Mouse (Mus musculus) forebrain, embryonic 14.5 days (tissue): ENCODE results near the gene Lpin3. TPM values are rescaled to one million over a fixed set of nuclear protein-coding genes. Genes with fewer than 3 reads are reported as not detected.

Experiments used
- ATAC-seq: fragments of 200-750 bp; cut with Nextera tagmentation; 2 replicates; pipeline ENCODE4 v1.8.0; 2017; ENCODE audit warnings: mild to moderate bottlenecking, moderate library complexity
- DNase-seq: peaks from one replicate; pipeline ENCODE4 v3.0.0-alpha.2; 2015; ENCODE audit warnings: low spot score
- H3K27ac ChIP-seq: fragments of 300-500 bp; sonication (generic); 2 replicates; pipeline ENCODE4 v1.5.1; 2014; ENCODE audit warnings: low read depth, mild to moderate bottlenecking, control low read depth, low read length, moderate library complexity
- H3K27me3 ChIP-seq: fragments of 300-500 bp; sonication (generic); replicated peaks from 2 replicates; pipeline ENCODE4 v1.6.1; 2014; ENCODE audit warnings: low read length, control low read depth, mixed read lengths; ENCODE audit not compliant: control insufficient read depth, insufficient read depth
- H3K36me3 ChIP-seq: fragments of 300-500 bp; sonication (generic); 2 replicates; pipeline ENCODE4 v1.6.1; 2014; ENCODE audit warnings: low read length, control low read depth; ENCODE audit not compliant: control insufficient read depth, insufficient read depth
- H3K4me1 ChIP-seq: fragments of 300-500 bp; sonication (generic); 2 replicates; pipeline ENCODE4 v1.6.1; 2014; ENCODE audit warnings: antibody characterized with exemption, low read length, control low read depth; ENCODE audit not compliant: control insufficient read depth, insufficient read depth
- H3K4me2 ChIP-seq: fragments of 300-500 bp; sonication (generic); 2 replicates; pipeline ENCODE4 v1.6.1; 2014; ENCODE audit warnings: mild to moderate bottlenecking, control low read depth, low read length
- H3K4me3 ChIP-seq: fragments of 300-500 bp; sonication (generic); 2 replicates; pipeline ENCODE4 v1.5.1; 2014; ENCODE audit warnings: low read depth, low read length, control low read depth
- H3K9ac ChIP-seq: fragments of 300-500 bp; sonication (generic); 2 replicates; pipeline ENCODE4 v1.6.1; 2014; ENCODE audit warnings: mild to moderate bottlenecking, low read length, control low read depth, moderate library complexity
- H3K9me3 ChIP-seq: fragments of 300-500 bp; sonication (generic); replicated peaks from 2 replicates; pipeline ENCODE4 v1.6.1; 2016; ENCODE audit warnings: low read length, control low read depth, mixed read lengths; ENCODE audit not compliant: control insufficient read depth
- WGBS: fragments of 180-500 bp; shearing (Covaris S2); extraction: QIAGEN DNeasy Blood & Tissue Kit; methylation state at CpG from one replicate; pipeline ENCODE4 v1.1.7; 2014; 5-methylcytosine and 5-hydroxymethylcytosine counted together
- polyA plus RNA-seq: library from polyadenylated mRNA; unstranded; fragments of >200 nt; fragmentation: Nextera tagmentation; extraction: Ambion mirVana; gene quantifications from 2 replicates; pipeline ENCODE4 v1.2.1, GENCODE M21; 2014

The Lpin3 gene
- polyA plus RNA-seq, 1 experiment from 2014 or later, result 0.08 TPM

DNA sequence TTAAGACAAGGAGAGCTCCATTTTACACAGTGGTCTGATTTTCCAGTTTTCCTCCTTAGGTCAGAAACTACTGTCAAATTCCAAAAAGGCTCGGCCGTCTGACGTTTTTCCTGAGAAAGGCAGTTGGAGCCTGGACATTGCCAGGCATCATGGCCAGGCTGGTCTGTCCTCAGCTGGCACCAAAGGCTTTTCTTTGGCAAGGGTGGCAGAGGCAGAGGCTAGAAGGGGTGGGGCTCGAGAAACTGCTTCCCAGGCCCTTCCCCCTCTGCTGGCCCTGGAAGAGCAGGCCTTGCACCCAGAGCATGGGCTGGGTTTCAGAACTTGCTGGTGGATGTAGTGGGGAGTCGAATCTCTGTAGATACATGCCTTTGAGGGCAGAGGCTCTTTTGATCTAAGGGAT is 2.0 kb downstream of the Lpin3 start:
- no peaks in the 10 kb centered on the region for H3K27me3 ChIP-seq
- H3K4me2 ChIP-seq, result no peak overlapping the region
- no peak overlapping the region for H3K27ac ChIP-seq
- no peak overlapping the region for H3K9ac ChIP-seq
- H3K4me3 ChIP-seq, result no peak overlapping the region
- no peak for DNase-seq
- H3K4me1 ChIP-seq, result peaks cover 2% of the 10 kb centered on the region; the same call in 1 of the 2 replicates
- WGBS, result 75% methylated on average over 5 of the region's 5 CpGs
- no peak for ATAC-seq
- H3K36me3 ChIP-seq, result no peaks in the 10 kb centered on the region
- no peaks in the 10 kb centered on the region for H3K9me3 ChIP-seq

DNA sequence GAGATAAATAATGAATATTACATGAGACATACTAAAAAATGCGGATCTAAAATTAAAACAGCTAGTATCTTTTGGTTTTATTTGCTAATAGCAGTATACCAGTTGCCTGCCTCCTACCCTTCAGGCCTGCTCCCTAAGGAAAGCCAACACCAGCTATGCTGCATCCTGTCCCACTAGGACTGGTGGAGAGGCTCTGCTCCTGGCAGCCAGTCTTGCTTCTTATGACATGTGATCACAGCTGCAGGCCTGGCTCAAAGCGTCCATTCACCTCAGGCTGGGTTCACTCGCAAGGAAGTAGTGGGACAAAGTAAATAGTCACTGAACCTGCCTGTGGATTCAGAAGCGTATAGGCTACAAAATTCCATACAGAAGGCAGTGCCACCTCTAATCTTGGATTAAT is 3.4 kb downstream of the Lpin3 start:
- H3K9ac ChIP-seq, result no peak overlapping the region
- 0 out of 2 replicates have a peak, but pooled peaks cover 3% of the 10 kb centered on the region for H3K27me3 ChIP-seq
- 80% methylated on average over 4 of the region's 4 CpGs for WGBS
- no peak overlapping the region for H3K4me2 ChIP-seq
- H3K27ac ChIP-seq, result no peak overlapping the region
- peaks cover 8% of the 10 kb centered on the region for H3K4me1 ChIP-seq
- H3K36me3 ChIP-seq, result no peaks in the 10 kb centered on the region
- no peaks in the 10 kb centered on the region for H3K9me3 ChIP-seq
- ATAC-seq (no peak), DNase-seq (no peak)
- no peak overlapping the region for H3K4me3 ChIP-seq

DNA sequence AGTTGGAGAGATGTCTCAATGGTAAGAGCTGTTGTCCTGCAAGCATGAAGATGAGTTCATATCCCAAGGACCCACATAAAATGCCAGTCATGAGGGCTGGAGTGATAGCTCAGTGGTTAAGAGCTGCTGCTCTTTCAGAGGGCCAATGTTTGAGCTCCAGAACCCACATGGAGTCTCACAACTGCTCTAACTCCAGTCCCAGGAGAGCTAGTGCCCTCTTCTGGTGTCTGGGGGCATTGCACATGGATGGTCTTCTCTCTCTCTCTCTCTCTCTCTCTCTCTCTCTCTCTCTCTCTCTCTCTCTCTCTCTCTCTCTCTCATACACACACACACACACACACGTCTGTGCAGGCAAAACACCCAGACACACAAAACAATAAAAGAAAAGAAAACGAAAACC is 4.4 kb downstream of the Lpin3 start:
- Histone ChIP-seq H3K27ac (no peak overlapping the region), H3K9me3 (no peaks in the 10 kb centered on the region), H3K9ac (no peak overlapping the region), H3K4me2 (no peak overlapping the region), H3K4me1 (peaks cover 8% of the 10 kb centered on the region), H3K4me3 (no peak overlapping the region), H3K36me3 (no peaks in the 10 kb centered on the region), H3K27me3 (0 out of 2 replicates have a peak, but pooled peaks cover 3% of the 10 kb centered on the region)
- WGBS, result 15% methylated on average over 2 of the region's 2 CpGs
- DNase-seq (peak; percentile 60), ATAC-seq (no peak)

DNA sequence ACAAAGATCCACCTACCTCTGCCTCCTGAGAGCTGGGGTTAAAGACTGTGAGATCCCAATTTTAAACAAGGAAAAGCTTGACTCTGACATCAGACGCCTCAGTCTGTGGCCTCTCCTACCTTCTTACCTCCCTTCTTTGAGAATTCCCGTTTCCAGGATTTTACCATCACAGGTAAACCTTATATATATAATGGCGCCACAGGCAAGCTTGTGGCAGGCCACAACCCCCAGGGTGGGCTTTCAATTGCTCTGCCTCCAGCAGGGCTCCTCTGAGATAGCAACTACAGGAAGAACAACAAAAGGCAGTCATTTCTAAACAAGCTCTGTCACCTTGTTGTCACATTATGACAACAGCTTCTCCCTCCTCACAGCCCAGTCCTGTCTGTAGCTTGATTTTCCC is 5.8 kb downstream of the Lpin3 start:
- Histone ChIP-seq H3K4me3 (no peak overlapping the region), H3K27ac (no peak overlapping the region), H3K9ac (no peak overlapping the region), H3K9me3 (no peaks in the 10 kb centered on the region), H3K36me3 (no peaks in the 10 kb centered on the region), H3K27me3 (0 out of 2 replicates have a peak, but pooled peaks cover 3% of the 10 kb centered on the region), H3K4me1 (peaks cover 8% of the 10 kb centered on the region), H3K4me2 (no peak overlapping the region)
- ATAC-seq (no peak), DNase-seq (no peak)
- 71% methylated on average over 3 of the region's 3 CpGs for WGBS

DNA sequence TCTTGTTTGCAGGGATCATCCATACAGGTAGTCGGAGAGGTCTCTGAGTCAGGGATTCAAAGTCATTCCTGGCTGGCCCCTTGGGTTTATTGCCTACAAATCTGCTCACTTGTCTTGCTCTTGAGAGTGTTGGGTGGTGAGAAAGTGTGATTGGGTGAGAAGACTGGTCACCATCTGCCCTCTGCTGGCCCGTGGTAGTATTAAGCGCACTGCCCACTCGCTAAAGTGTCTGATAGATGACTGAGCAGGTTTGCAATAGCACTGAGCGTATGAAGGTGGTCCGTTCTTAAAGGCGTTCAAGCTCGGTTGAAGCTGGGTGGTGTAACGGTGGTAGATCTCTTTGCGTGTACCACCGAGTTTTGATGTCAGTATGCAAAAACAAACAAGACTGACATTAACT is 6.8 kb downstream of the Lpin3 start:
- 4% methylated on average over 11 of the region's 11 CpGs for WGBS

DNA sequence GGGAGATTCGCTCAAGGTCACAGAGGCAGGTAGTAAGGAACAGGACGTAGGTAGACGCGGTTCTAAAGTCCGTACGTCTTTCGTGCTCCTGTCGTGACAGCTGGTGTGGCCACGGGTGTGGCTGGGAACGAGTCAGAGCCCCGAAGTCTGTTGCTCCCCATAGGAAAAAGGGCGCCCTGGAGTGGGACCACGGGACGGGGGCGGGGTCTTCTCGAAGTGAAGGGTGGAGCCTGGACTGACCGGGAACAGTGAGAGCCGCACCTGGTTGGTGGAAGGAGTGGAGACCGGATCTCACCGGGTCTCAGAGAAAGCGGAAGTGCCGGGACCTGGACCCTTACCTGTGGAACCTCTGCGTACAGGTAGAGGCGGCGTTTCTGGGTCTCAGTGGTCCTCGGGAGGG is 7.4 kb downstream of the Lpin3 start:
- no peak for DNase-seq

More for the DNA sequence above, 6.8 kb downstream of the Lpin3 start:
- peaks cover 8% of the 10 kb centered on the region for H3K4me1 ChIP-seq
- 0 out of 2 replicates have a peak, but pooled peaks cover 3% of the 10 kb centered on the region for H3K27me3 ChIP-seq
- no peaks in the 10 kb centered on the region for H3K36me3 ChIP-seq
- peak overlapping the region; percentile 33 for H3K4me3 ChIP-seq
- H3K9me3 ChIP-seq, result no peaks in the 10 kb centered on the region
- peak; percentile 87 for DNase-seq
- no peak overlapping the region; the same call in 1 of the 2 replicates for H3K9ac ChIP-seq
- peak; percentile 90 for ATAC-seq
- H3K4me2 ChIP-seq, result peak overlapping the region; percentile 75
- no peak overlapping the region for H3K27ac ChIP-seq

DNA sequence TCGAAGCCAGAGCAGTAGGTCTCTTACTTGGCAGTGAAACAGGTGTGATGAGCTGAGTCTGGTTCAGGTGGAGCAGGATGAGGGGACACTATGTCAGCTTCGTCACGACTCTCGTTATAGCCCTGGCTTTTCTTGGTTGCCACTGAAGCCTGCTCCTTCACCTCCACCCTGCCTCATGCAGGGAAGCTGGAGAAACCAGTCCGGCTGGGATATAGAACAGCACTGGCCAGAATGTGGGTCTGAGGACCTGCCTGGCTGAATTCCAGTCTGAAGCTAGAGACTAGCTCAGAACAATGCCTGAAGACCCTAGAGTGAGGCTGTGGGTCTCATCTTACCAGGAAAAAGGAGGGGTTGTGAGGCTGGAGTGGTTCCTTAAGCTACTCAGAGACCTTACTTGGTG is 10.6 kb downstream of the Lpin3 start:
- Histone ChIP-seq H3K4me1 (peaks cover 8% of the 10 kb centered on the region), H3K4me3 (no peak overlapping the region)

More for the DNA sequence above, 7.4 kb downstream of the Lpin3 start:
- Histone ChIP-seq H3K9ac (peak overlapping the region; percentile 32), H3K4me3 (peak overlapping the region; percentile 33), H3K36me3 (no peaks in the 10 kb centered on the region), H3K4me2 (peak overlapping the region; percentile 75), H3K27me3 (0 out of 2 replicates have a peak, but pooled peaks cover 3% of the 10 kb centered on the region), H3K4me1 (peaks cover 8% of the 10 kb centered on the region), H3K9me3 (no peaks in the 10 kb centered on the region), H3K27ac (no peak overlapping the region)
- WGBS, result under 1% methylated on average over 26 of the region's 26 CpGs
- peak; percentile 49; the same call in 1 of the 2 replicates for ATAC-seq

DNA sequence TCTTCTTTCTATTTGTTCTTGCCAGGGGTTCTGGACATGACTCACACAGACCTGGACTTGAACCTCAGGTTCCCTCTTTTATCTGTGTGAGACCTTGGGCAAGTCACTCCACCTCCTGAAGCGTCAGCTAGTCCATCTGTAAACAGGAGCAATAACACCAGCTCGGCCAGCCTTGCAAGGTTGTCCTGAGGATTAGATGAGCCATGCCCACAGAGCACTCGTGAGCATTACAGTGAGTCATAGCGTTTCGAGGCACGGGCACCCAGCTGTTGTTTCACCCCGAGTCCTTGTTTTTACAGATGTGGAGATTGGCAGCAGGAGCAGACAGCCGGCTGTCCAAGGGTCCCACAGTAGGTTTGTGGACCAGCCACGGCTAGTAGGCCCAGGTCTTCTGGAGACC is 11.2 kb downstream of the Lpin3 start:
- no peak overlapping the region for H3K4me2 ChIP-seq
- ATAC-seq, result no peak
- 89% methylated on average over 9 of the region's 9 CpGs for WGBS
- DNase-seq, result no peak
- no peaks in the 10 kb centered on the region for H3K9me3 ChIP-seq
- no peaks in the 10 kb centered on the region for H3K36me3 ChIP-seq
- peaks cover 8% of the 10 kb centered on the region for H3K4me1 ChIP-seq
- H3K9ac ChIP-seq, result no peak overlapping the region
- H3K4me3 ChIP-seq, result no peak overlapping the region
- 0 out of 2 replicates have a peak, but pooled peaks cover 3% of the 10 kb centered on the region for H3K27me3 ChIP-seq
- no peak overlapping the region for H3K27ac ChIP-seq

More for the DNA sequence above, 10.6 kb downstream of the Lpin3 start:
- Histone ChIP-seq H3K9ac (no peak overlapping the region), H3K4me2 (no peak overlapping the region), H3K27me3 (0 out of 2 replicates have a peak, but pooled peaks cover 3% of the 10 kb centered on the region), H3K27ac (no peak overlapping the region), H3K9me3 (no peaks in the 10 kb centered on the region), H3K36me3 (no peaks in the 10 kb centered on the region)
- ATAC-seq (no peak), DNase-seq (no peak)
- 79% methylated on average over 5 of the region's 5 CpGs for WGBS

DNA sequence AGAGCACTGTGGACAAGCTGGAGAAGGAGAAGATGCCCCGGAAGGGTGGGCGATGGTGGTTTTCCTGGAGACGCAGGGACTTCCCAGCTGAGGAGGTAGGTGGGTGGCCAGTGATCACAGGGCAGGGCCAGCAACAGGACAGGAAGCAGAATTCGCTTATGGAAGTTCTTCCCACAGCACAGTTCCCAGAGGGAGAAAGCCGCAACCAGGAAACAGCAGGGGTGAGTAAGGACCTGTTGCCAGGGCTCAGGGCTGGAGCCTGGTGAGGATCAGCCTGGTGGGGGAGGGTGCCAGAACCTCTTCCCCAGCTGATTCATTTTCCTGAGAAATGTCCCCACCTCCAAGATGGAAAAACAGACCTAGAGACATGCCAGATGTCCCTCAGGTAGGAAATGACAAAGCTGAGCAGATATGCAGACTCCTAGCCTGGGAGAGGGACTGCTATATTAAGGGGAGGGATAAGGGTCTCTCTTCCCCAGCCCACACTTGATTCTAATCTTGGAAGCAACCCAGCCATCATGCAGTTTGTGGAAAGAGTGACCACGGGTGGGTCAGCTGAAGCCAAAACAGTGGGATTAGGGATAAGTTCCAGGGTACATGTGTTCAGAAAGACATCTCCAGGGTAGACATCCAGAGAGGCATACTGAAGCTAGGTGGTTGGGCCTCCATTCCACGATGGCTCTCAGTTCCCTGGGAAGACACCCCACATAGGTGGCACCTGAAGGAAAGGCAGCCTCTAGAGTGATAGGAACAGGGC is 21.4 kb downstream of the Lpin3 start:
- WGBS, result 86% methylated on average over 7 of the region's 7 CpGs

More for the DNA sequence above, 21.4 kb downstream of the Lpin3 start:
- Histone ChIP-seq H3K9me3 (no peaks in the 10 kb centered on the region), H3K36me3 (no peaks in the 10 kb centered on the region), H3K4me3 (no peak overlapping the region), H3K4me2 (no peak overlapping the region), H3K9ac (no peak overlapping the region), H3K27me3 (no peaks in the 10 kb centered on the region), H3K27ac (no peak overlapping the region), H3K4me1 (no peaks in the 10 kb centered on the region)
- no peak for DNase-seq
- no peak for ATAC-seq
